Mouse (Mus musculus): ENCODE data around the gene Dvl1. TPM values are rescaled to one million over a fixed set of nuclear protein-coding genes. Genes with fewer than 3 reads are reported as not detected.

Gene Dvl1
- total RNA-seq, 2 experiments from 2014 or later, result 16.2 to 49.5 TPM

DNA sequence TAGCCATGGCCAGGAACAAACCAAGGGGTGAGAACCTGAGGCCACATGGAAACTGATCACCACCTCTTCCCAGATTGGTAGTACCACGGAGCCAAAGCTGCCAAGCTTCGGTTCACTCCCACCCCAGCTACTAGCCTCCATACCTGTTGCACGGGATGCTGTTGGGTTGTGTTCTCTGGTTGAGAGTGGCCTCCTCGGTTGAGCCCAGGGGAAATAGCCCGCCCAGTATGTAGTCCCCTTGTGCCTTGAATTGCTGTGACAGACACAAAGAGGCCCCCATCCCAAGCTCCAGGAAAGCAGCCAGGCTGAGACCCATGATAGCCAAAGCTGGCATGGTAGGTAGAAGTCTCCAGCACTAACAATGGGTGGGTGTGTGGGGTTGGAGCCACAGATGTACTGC, 15.8 kb downstream of the Dvl1 start, which contains the start of gene Tas1r3:
TSS of gene Tas1r3 (minus strand) at position 362 of the 400 bp plus-strand sequence.
- no peak for ATAC-seq (replicated peaks; ENCODE audit: low FRiP score, low TSS enrichment, poor library complexity, severe bottlenecking)

DNA sequence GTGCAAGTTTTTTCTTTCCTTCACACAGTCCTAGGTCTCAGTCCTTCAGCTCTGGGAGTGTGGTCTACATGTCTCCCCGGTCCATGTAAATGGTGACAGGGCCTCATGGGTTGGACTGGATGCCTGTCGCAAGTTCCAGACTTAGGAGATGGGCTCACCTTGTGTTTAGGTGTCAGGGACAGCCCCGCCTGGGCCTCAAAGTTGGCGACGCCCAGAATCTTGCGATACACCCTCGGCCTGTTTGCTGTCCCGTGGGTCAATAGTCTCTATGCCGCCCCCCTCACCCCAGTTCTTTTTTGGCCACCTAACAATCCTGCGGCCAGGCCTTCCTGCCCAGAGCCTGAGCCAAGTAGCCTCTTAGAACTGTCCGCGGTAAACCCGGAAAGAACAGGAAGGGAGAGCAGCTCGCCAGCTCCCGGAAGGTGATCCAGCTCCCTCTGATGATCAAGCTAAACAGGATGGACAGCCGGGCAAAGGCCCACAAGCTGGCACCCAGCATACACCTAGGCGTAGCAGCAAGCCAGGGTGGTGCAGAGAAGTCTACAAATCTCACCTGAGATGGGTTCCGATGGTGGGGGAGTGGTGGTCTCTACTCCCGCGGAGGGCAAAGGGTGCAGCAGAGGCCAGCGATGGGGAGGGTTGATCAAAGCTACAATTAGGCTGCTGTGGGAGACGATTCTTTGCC, 21.6 kb downstream of the Dvl1 start:
- peak; percentile 36 for ATAC-seq (replicated peaks; ENCODE audit: low FRiP score, low TSS enrichment, poor library complexity, severe bottlenecking)

DNA sequence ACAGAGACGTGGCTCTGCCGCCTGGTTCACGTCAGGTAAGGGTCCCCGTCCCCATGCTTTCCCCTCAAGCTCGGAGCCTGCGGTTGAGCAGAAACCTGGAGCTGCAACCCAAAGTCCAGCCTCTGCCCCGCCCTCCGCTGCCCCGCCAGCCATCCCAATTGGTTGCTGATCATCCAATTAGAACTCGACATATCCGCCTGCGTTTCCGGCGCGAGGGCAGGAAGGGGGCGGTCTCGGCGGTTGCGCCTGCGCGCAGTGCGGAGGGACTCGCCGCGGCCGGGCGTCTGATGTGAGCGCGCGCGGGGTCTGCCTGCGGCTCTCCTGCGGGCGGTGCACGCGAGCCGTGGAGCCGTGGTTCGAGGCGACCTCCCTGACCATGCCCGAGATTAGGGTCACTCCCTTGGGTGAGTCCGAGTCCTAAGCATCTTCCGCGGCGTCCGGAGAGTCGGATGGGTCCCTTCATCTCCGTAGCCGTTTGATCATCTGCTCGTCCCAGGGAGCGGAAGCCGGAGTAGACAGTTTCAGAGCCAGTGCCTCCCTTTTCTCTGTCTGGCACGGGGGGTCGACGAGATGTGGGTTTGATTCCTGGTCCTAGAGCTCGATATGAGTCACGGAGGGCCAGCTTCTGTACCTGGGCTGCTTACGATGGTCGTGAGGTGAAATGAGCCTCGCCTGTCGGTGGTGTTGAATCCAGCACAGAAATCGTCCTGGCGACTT, 22.3 kb downstream of the Dvl1 start, which contains the start of the genes Cptp and Ints11:
TSS of gene Cptp (minus strand) at position 124 of the 717 bp plus-strand sequence.
TSS of gene Ints11 (plus strand) at position 230 of the 717 bp plus-strand sequence.
- peak; percentile 94 for ATAC-seq (replicated peaks; ENCODE audit: low FRiP score, low TSS enrichment, poor library complexity, severe bottlenecking)

DNA sequence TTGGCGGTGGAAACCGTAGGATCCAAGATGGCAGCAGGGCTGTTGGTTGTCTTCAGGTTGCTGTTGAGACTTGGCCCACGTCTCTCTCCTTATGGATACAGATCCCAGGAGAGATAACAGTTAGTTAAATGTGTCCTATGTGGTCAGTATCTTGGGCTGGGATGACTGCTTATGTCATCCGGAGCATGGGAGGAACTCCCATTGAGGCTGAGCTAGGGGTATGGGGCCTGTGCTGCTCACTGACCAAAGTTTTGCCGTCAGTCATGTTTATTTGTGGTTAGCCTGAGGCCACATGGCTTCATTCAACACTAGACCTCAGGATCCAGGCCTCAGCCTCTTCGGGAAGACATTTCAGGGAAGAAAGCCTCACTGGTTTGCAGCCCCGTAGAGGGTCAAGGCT, 24.2 kb downstream of the Dvl1 start:
- ATAC-seq (replicated peaks; ENCODE audit: low FRiP score, low TSS enrichment, poor library complexity, severe bottlenecking), result no peak

DNA sequence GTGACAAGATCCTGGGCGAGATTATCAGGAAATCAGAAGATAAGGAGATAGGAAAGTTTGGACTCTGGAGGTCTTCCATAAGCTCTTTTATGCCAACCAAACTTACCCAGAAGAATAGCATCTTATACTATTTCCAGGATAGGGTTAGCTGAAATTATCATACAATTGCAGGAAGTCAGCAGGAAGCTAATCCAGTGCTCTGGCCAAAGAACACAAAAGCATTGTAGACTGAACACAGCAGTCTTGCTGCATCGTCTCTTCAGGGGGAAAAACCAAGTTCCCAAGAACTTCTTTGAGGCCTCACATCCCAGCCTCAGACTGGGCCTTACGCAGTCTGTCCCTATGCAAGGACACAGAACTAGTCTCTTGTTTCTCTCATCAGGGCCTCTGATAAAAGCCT, 36.4 kb downstream of the Dvl1 start:
- no peak for ATAC-seq (replicated peaks; ENCODE audit: low FRiP score, low TSS enrichment, poor library complexity, severe bottlenecking)

DNA sequence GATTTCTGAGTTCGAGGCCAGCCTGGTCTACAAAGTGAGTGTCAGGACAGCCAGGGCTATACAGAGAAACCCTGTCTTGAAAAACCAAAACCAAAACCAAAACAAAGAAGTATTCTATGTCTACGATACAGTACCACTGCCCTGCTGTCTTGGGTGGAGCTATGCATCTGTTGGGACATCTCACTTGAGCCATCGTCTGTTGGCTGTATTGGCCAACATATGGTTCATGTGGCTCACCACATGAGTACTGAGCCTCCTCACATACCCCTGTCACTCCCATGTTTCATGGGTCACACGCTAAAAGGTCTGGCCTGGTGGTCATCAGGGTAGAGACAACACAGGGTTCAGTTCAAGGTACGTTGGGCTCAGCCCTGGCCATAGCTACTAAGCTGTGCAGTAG, 39.1 kb downstream of the Dvl1 start:
- ATAC-seq (replicated peaks; ENCODE audit: low FRiP score, low TSS enrichment, poor library complexity, severe bottlenecking), result no peak

DNA sequence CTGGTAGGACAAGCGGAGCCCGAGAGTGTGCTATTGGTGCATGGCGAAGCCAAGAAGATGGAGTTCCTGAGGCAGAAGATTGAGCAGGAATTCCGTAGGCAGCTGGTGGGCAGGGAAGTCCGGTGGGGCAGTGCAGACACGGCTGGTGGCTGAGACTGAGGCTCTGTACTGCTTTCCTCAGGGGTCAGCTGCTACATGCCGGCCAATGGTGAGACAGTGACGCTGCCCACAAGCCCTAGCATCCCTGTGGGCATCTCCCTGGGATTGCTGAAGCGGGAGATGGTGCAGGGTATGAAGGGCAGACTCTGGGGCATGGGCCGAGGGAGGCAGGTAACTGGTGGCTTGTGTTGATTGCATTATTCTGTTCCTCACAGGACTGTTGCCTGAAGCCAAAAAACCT, 40.5 kb downstream of the Dvl1 start:
- ATAC-seq (replicated peaks; ENCODE audit: low FRiP score, low TSS enrichment, poor library complexity, severe bottlenecking), result no peak

DNA sequence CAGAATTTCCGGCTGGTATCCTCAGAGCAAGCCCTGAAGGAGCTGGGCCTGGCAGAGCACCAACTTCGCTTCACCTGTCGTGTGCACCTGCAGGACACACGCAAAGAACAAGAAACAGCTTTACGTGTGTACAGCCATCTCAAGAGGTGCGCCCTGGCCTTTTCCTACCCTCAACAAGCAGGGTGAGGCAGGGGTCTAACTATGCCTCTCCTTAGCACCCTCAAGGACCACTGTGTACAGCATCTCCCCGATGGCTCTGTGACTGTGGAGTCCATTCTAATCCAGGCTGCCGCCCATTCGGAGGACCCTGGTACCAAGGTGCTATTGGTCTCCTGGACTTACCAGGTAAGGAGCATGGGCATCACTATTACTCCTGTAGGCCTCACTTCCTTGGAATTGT, 41.0 kb downstream of the Dvl1 start:
- no peak for ATAC-seq (replicated peaks; ENCODE audit: low FRiP score, low TSS enrichment, poor library complexity, severe bottlenecking)

DNA sequence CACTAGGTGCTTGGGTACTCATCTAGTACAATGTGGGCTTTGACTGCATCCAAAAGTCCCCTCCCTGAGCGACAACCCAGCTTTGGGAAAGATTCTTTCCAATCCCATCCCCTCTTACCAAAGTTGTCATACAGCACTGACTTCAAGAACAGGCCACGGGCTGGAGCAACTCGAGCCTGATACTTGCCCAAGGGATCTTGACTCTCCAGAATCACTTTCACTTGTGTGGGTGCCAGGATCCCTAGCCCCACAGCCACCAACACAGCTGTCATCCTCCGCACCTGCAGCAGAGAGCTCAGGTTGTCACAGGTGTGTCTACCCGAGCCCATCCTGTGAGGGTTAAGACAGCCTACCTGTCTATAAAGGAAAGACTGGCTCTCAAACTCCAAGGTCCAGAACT, 42.1 kb downstream of the Dvl1 start:
- ATAC-seq (replicated peaks; ENCODE audit: low FRiP score, low TSS enrichment, poor library complexity, severe bottlenecking), result no peak

DNA sequence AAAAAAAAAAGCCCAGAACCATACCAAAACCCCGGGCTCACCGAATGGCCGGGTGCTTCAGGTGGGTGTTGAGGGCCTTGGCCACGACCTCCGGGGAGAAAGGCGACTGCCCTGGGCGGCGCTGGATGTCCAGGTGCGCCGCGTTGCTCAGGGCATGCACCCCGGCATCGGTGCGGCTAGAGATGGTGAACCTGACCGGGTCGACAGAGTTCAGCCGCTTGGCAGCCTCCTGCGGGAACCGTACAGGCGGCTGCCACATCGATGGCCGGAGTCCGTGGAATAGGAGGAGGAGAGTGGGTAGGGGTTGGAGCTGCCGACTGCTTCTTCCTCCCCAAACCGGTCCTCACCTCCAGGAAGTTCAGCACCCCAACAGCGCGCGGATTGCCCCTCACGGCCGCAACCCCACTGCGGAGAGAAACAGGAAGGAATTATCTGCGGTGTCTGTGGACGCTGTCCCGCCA, 43.8 kb downstream of the Dvl1 start:
- no peak for ATAC-seq (replicated peaks; ENCODE audit: low FRiP score, low TSS enrichment, poor library complexity, severe bottlenecking)

DNA sequence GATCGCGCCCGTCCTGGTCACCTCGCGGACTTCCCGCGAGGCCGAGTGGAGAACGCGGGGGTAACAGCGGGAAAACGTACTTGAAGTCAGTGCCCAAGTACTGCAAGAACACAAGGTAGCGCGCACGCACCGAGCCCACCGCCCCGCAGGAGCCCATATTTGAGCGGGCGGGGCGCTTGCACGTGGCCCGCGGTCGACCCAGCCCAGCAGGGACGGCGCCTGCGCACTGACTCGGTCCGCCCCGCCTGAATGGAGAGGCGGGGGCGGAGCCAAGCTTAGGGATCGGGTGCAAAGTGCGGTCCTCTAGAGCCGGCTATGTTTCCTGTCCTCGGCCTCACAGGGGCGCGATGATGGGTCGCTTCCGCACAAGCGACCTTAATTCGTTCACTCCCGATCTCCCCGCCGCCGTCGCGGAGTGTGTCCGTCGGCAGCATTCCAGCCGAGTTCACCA, 44.4 kb downstream of the Dvl1 start, which contains the start of the genes Pusl1 and Acap3:
TSS of gene Pusl1 (minus strand) at position 231 of the 451 bp plus-strand sequence.
TSS of gene Acap3 (plus strand) at position 272 of the 451 bp plus-strand sequence.
- peak; percentile 48 for ATAC-seq (replicated peaks; ENCODE audit: low FRiP score, low TSS enrichment, poor library complexity, severe bottlenecking)

DNA sequence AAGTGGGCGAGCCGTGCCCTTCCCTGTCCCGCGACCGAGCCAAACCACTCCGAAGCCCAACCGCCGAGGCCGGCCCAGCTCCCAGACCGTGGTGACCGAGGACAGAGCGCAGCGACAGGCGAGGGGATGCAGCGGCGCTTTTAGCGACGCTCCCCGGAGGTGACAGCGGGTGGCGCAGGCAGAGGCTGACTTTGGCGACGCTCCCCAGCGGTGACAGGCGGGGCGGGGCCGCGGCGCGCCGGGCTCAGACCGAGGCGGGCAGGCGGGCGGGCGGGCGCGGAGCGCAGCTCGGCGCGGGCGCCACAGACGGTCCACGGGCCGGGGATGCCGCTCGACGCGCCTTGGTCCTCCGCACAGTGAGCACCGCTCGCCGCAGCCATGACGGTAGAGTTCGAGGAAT, 44.8 kb downstream of the Dvl1 start:
- peak; percentile 49 for ATAC-seq (replicated peaks; ENCODE audit: low FRiP score, low TSS enrichment, poor library complexity, severe bottlenecking)

DNA sequence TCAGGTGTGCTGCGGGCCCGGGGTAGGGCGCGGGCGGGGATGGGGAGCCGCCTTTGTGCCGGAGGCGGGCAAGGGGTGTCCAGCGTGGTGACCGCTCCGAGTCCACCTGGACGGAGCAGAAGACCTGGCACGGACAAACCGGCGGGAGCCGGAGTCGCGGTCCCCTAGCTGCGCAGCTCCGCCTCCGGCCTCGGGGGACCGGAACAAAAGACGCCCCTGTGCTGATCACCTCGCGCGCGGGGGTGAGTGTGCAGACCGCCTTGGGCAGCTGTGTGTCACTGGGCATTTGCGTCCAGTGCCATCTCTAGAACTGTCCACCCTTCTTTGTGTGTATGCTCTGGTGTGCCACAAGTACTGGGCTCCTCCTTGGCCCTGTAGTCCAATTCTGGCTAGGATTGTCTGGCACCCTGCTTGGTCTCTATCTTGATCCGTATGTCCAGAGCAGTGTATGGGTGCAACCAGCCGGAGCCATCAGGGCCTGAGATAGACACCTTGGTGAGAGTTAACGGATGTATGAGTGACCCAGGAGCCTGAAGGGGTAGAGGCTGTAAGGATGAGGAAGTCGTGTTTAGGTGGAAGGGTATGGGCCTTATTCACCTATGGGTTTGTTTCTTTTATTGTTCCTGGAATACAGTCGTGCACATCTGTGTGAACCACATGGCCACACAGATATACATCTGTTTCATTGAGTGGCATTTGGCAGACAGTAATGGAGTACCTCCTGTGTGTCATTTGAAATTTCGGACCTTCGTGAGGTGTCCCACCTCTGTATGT, 45.4 kb downstream of the Dvl1 start:
- ATAC-seq (replicated peaks; ENCODE audit: low FRiP score, low TSS enrichment, poor library complexity, severe bottlenecking), result peak; percentile 15; the same call in 1 of the 2 replicates

DNA sequence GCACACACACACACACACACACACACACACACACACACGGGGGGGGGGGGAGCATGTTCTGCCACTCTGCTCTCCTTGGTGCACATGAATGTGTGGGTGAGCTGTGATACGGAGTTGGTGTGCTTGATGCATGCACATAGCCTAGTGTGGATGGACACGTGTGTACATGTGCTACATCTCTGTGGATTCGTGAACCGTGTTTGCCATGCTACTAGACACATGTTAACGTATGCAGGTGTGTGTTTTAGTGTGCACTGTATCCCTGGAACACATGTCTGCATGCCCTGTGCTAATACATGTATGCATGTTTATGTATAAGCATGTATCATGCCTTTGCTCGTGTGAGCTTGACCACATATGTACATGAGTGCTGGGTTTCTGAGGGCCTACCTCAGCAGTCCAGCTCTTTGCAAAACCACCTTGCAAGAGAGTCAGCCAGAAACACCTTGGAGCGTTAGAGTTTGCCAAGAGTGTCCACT, 46.0 kb downstream of the Dvl1 start:
- ATAC-seq (replicated peaks; ENCODE audit: low FRiP score, low TSS enrichment, poor library complexity, severe bottlenecking), result no peak

DNA sequence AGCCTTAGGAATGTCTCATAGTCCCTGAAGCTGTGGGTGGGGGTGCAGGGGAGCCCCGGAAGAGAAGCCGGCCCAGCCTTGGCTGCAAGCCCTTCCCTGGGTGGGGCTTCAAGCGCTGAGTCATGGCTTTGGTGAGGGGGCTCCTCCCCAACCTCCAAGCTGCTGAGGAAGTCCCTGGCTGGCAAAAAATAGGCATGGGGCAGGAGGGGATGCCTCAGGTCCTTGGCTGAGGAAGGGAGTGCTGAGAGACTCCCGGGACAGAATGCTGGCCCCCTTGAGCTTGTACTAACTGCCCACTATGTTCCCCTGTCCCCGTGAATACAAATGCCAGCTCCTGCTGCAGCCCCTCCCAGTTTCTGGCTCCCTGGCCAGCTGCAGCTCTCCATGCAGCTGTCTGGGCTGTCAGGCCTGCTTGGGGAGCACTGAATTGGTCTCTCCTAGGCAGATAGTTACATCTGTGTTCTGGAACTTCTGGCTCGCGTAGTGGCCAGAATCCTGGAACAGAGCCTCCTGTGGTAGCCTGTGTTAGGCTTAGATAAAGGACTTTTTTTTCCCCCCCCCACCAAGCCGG, 47.2 kb downstream of the Dvl1 start:
- ATAC-seq (replicated peaks; ENCODE audit: low FRiP score, low TSS enrichment, poor library complexity, severe bottlenecking), result peak; percentile 46

DNA sequence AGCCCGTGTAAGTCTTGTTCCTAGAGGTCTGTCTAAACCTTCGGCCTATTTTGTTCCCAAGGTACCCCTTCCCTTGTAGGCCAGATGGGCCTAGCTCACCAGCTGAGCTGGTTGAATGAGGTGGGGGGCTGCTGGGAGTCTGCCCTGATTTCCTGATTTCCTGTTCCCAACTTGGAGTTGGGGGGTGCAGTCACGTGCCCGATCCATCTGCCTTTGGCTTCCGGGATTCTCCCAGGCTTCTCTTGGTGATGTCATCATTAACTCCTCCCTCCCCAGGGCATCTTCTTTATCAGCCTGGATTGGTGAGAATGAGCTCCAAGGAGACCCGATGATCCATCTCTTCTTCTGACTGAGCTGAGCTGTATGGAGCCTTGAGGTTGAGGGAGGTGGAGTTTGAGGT, 48.0 kb downstream of the Dvl1 start:
- ATAC-seq (replicated peaks; ENCODE audit: low FRiP score, low TSS enrichment, poor library complexity, severe bottlenecking), result no peak

DNA sequence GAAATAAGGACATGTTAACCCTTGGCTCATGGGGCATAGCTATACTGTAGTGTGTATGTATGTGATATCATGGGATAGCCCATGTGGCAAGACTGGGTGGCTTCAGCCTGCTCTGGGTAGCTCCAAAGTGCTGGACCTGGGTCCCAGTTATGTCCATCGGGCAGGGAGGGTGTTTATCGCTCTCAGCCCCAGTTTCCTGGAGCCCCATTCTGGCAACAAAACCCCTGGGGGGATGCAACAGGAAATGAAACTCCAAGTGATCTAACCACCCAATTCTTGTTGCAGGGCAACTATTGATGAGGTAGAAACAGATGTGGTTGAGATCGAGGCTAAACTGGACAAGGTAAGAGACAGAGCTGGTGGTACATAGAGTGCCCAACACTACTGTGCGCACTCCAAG, 48.6 kb downstream of the Dvl1 start:
- no peak for ATAC-seq (replicated peaks; ENCODE audit: low FRiP score, low TSS enrichment, poor library complexity, severe bottlenecking)

DNA sequence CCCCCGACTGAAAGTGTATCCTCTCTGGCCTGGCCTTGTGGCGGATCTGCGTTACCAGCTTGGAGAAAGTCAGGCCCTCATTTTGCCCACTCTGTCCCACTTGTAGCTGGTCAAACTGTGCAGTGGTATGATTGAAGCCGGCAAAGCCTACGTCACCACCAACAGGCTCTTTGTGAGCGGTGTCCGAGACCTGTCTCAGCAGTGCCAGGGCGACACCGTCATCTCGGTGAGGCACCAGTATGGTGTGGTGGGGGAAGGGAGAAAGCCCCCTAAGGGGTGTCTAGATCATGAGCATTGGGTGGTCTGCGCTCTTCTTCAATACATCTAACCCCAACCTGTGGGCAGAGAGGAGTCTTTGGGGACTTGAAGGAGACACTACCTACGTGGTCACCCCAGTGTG, 49.3 kb downstream of the Dvl1 start:
- no peak for ATAC-seq (replicated peaks; ENCODE audit: low FRiP score, low TSS enrichment, poor library complexity, severe bottlenecking)

DNA sequence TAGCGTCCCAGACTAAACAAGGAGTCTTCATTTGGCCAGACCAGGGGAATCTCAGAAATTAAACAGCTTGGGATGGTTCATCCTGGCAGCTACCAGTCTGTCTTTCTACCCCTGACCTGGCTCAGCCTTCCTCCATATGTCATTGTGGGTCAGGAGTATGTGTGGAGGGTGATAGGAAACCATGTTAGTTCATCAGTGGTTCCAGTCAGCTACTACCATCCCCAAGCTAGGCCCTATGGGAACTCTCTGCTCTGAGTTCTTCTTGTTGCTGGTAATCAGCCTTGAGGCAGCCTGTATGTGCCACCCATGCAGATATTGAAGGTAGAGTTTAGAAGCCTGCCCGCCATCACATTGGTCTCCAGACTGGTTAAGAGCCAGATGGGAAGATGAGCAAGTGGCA, 51.1 kb downstream of the Dvl1 start:
- ATAC-seq (replicated peaks; ENCODE audit: low FRiP score, low TSS enrichment, poor library complexity, severe bottlenecking), result no peak

Data from megakaryocyte-erythroid progenitor cell, adult 5-6 weeks (primary cell).